In genomic region chr15:101008386-101009010, GRCm38 (mm10) we compare ENCODE assay signal across 17 mouse cellular contexts. TPM values are rescaled to one million over a fixed set of nuclear protein-coding genes. Genes with fewer than 3 reads are reported as not detected.
A peak's percentile ranks its signal among the peaks of the same experiment; 100 is the strongest.
DNase-seq lines count a peak whose midpoint lies in the region; ATAC-seq and TF ChIP-seq lines count a peak whose summit lies in the region.
"Had no signal": no experiment of that assay in that cellular context is flagged by ENCODE, and none has a peak within 500 bp of the region (broad histone marks: within the 10 kb centered on the region; RNA-seq: fewer than 3 reads in every experiment).

No protein-coding gene starts in this region.

- no peak overlapping the region for H3K9ac ChIP-seq in embryonic facial prominence, embryonic 14.5 days (ENCODE audit: low read depth, low read length)
- H3K9ac ChIP-seq in stomach, embryonic 16.5 days (ENCODE audit: low read length): no peak overlapping the region
- H3K9ac ChIP-seq in stomach, postnatal 0 days (ENCODE audit: low read length): no peak overlapping the region
- H3K9ac ChIP-seq: limb, embryonic 13.5 days had no signal

- no peak for TF ChIP-seq EP300 in stomach, postnatal 0 days (optimal IDR thresholded peaks at IDR 0.05)

- no peak overlapping the region for H3K4me3 ChIP-seq in embryonic facial prominence, embryonic 14.5 days (ENCODE audit: low read depth, low read length)
- no peak overlapping the region for H3K4me3 ChIP-seq in embryonic facial prominence, embryonic 10.5 days
- H3K4me3 ChIP-seq in layer of hippocampus, adult 2 months: no peak overlapping the region
- H3K4me3 ChIP-seq in stomach, embryonic 16.5 days (replicated peaks; ENCODE audit: low read length): no peak overlapping the region
- H3K4me3 ChIP-seq in stomach, postnatal 0 days (ENCODE audit: low read depth, low read length): no peak overlapping the region
- H3K4me3 ChIP-seq: limb, embryonic 13.5 days had no signal

- no peak overlapping the region for H3K4me2 ChIP-seq in embryonic facial prominence, embryonic 14.5 days (ENCODE audit: low read depth, low read length)
- H3K4me2 ChIP-seq in stomach, embryonic 16.5 days (ENCODE audit: low read depth, low read length): no peak overlapping the region
- no peak overlapping the region for H3K4me2 ChIP-seq in stomach, postnatal 0 days (replicated peaks; ENCODE audit: low read depth)
- H3K4me2 ChIP-seq: limb, embryonic 13.5 days had no signal

- ATAC-seq in embryonic facial prominence, embryonic 14.5 days (ENCODE audit: low read depth): no peak
- ATAC-seq in stomach, embryonic 16.5 days (ENCODE audit: insufficient read depth, low FRiP score): peak; percentile 19; the same call in 1 of the 2 replicates
- no peak for ATAC-seq in stomach, postnatal 0 days (ENCODE audit: low FRiP score, low TSS enrichment)
- ATAC-seq: forebrain, embryonic 16.5 days had no signal

- H3K36me3 ChIP-seq in embryonic facial prominence, embryonic 14.5 days (ENCODE audit: control insufficient read depth, insufficient read depth, low read length): no peaks in the 10 kb centered on the region
- H3K36me3 ChIP-seq in embryonic facial prominence, embryonic 10.5 days (replicated peaks): peaks cover 4% of the 10 kb centered on the region; the same call in 1 of the 2 replicates
- no peaks in the 10 kb centered on the region for H3K36me3 ChIP-seq in stomach, embryonic 16.5 days (ENCODE audit: control insufficient read depth, insufficient read depth, low read length)
- H3K36me3 ChIP-seq in stomach, postnatal 0 days (ENCODE audit: control insufficient read depth, insufficient read depth, low read length): no peaks in the 10 kb centered on the region
- H3K36me3 ChIP-seq: G1E; limb, embryonic 13.5 days had no signal

- no peaks in the 10 kb centered on the region for H3K9me3 ChIP-seq in embryonic facial prominence, embryonic 14.5 days (ENCODE audit: control insufficient read depth, low read length)
- no peaks in the 10 kb centered on the region for H3K9me3 ChIP-seq in embryonic facial prominence, embryonic 10.5 days
- H3K9me3 ChIP-seq in stomach, embryonic 16.5 days (replicated peaks; ENCODE audit: control insufficient read depth, low read length): no peaks in the 10 kb centered on the region
- H3K9me3 ChIP-seq in stomach, postnatal 0 days (ENCODE audit: control insufficient read depth, low read length): no peaks in the 10 kb centered on the region
- H3K9me3 ChIP-seq: limb, embryonic 13.5 days had no signal

- H3K4me1 ChIP-seq in embryonic facial prominence, embryonic 14.5 days (ENCODE audit: control insufficient read depth, insufficient read depth, low read length): no peaks in the 10 kb centered on the region
- H3K4me1 ChIP-seq in embryonic facial prominence, embryonic 10.5 days: peaks cover 17% of the 10 kb centered on the region
- H3K4me1 ChIP-seq in stomach, embryonic 16.5 days (ENCODE audit: control insufficient read depth, insufficient read depth, low read length): peaks cover 3% of the 10 kb centered on the region; the same call in 1 of the 2 replicates
- H3K4me1 ChIP-seq in stomach, postnatal 0 days (replicated peaks; ENCODE audit: control insufficient read depth, insufficient read depth): no peaks in the 10 kb centered on the region

- H3K27me3 ChIP-seq in embryonic facial prominence, embryonic 14.5 days (replicated peaks; ENCODE audit: control insufficient read depth, insufficient read depth, low read length): no peaks in the 10 kb centered on the region
- H3K27me3 ChIP-seq in embryonic facial prominence, embryonic 10.5 days (replicated peaks; ENCODE audit: low read depth, poor library complexity, severe bottlenecking): peaks cover 8% of the 10 kb centered on the region; the same call in 1 of the 2 replicates
- no peaks in the 10 kb centered on the region for H3K27me3 ChIP-seq in stomach, embryonic 16.5 days (ENCODE audit: control insufficient read depth, insufficient read depth, low read length)
- H3K27me3 ChIP-seq in stomach, postnatal 0 days (ENCODE audit: control insufficient read depth, insufficient read depth, low read length): no peaks in the 10 kb centered on the region
- H3K27me3 ChIP-seq: limb, embryonic 13.5 days had no signal

- no peak for TF ChIP-seq CTCF in layer of hippocampus, adult 2 months (conservative IDR thresholded peaks at IDR 0.05)
- TF ChIP-seq CTCF in stomach, postnatal 0 days (IDR thresholded peaks at IDR 0.05; ENCODE audit: low read depth): no peak

- WGBS in embryonic facial prominence, embryonic 14.5 days: 72% methylated on average over 14 of the region's 14 CpGs
- WGBS in embryonic facial prominence, embryonic 10.5 days: 92% methylated on average over 14 of the region's 14 CpGs
- 57% methylated on average over 14 of the region's 14 CpGs for WGBS in stomach, embryonic 16.5 days
- 53% methylated on average over 14 of the region's 14 CpGs for WGBS in stomach, postnatal 0 days

- peak; percentile 61 for DNase-seq in embryonic facial prominence, embryonic 14.5 days (ENCODE audit: low spot score)
- DNase-seq in embryonic facial prominence, embryonic 10.5 days (ENCODE audit: low spot score): no peak
- peak in 1 of 2 experiments; percentile 61 for DNase-seq in layer of hippocampus, adult 2 months (ENCODE audit: low spot score in 2 of 2)
- DNase-seq in layer of hippocampus, postnatal 25 days (ENCODE audit: extremely low spot score in 1 of 2, low spot score in 1 of 2): no peak
- DNase-seq in stomach, postnatal 0 days (ENCODE audit: low spot score): no peak
- no peak for DNase-seq in embryo, embryonic 10.5 days (ENCODE audit: low spot score)
- DNase-seq in gastrocnemius, postnatal 25 days: no peak
- DNase-seq: B cell, adult 2 months; thymus, postnatal 25 days had no signal

- H3K27ac ChIP-seq in embryonic facial prominence, embryonic 14.5 days (replicated peaks; ENCODE audit: low read depth, low read length): no peak overlapping the region
- no peak overlapping the region for H3K27ac ChIP-seq in embryonic facial prominence, embryonic 10.5 days (replicated peaks)
- peak overlapping the region; percentile 61 for H3K27ac ChIP-seq in layer of hippocampus, adult 2 months
- H3K27ac ChIP-seq in stomach, embryonic 16.5 days (ENCODE audit: low read length): no peak overlapping the region
- no peak overlapping the region for H3K27ac ChIP-seq in stomach, postnatal 0 days (replicated peaks)
- H3K27ac ChIP-seq: limb, embryonic 13.5 days had no signal

RNA-seq across cellular contexts. Expression of gene Gm47841, which starts 38.7 kb away (rescaled TPM):
- not detected in 2 replicates for polyA plus RNA-seq in embryonic facial prominence, embryonic 14.5 days (2014; fragmentation: Nextera tagmentation; extraction: Ambion mirVana)
- not detected in 2 replicates for polyA plus RNA-seq in embryonic facial prominence, embryonic 10.5 days (2016; fragmentation: Nextera tagmentation; extraction: Ambion mirVana)
- total RNA-seq in layer of hippocampus, adult 2 months (2021): not detected
- not detected for total RNA-seq in layer of hippocampus, postnatal 25 days (2021)
- not detected in 2 replicates for polyA plus RNA-seq in stomach, embryonic 16.5 days (2015; fragmentation: Nextera tagmentation; extraction: Ambion mirVana)
- polyA plus RNA-seq in stomach, postnatal 0 days (2015; fragmentation: Nextera tagmentation; extraction: Ambion mirVana): not detected in 2 replicates
- not detected for total RNA-seq in gastrocnemius, postnatal 25 days (2021)
- total RNA-seq: G1E; granulocyte monocyte progenitor cell, adult 5-6 weeks; megakaryocyte progenitor cell, adult 5-6 weeks had no signal
- polyA plus RNA-seq: forebrain, embryonic 16.5 days; G1E; heart, postnatal 0 days; kidney, embryonic 14.5 days; limb, embryonic 13.5 days had no signal
